Mouse (Mus musculus): ENCODE data around the gene Zfp446. TPM values are rescaled to one million over a fixed set of nuclear protein-coding genes. Genes with fewer than 3 reads are reported as not detected.
A peak's percentile ranks its signal among the peaks of the same experiment; 100 is the strongest.

Zfp446 gene
- polyA plus RNA-seq, 1 experiment from 2014 or later = 4.5 TPM

GRCm38 (mm10) chr7:12954896-12955295 is 22.8 kb upstream of the Zfp446 start:
- no peak for ATAC-seq
- Histone ChIP-seq H3K4me2 (ENCODE audit: low read length) (no peak overlapping the region), H3K4me1 (ENCODE audit: control insufficient read depth, insufficient read depth, low read length) (0 out of 2 replicates have a peak, but pooled peaks cover 3% of the 10 kb centered on the region), H3K27me3 (replicated peaks; ENCODE audit: control insufficient read depth, insufficient read depth, low read length) (no peaks in the 10 kb centered on the region), H3K9ac (ENCODE audit: low read length) (no peak overlapping the region), H3K27ac (ENCODE audit: low read depth, low read length) (no peak overlapping the region), H3K36me3 (ENCODE audit: control insufficient read depth, insufficient read depth, low read length) (no peaks in the 10 kb centered on the region), H3K4me3 (ENCODE audit: low read depth, low read length) (no peak overlapping the region), H3K9me3 (replicated peaks; ENCODE audit: control insufficient read depth, low read length) (no peaks in the 10 kb centered on the region)
- WGBS = 53% methylated on average over 3 of the region's 3 CpGs
- no peak for DNase-seq (ENCODE audit: low spot score)

GRCm38 (mm10) chr7:12957511-12957910 is 20.1 kb upstream of the Zfp446 start:
- no peaks in the 10 kb centered on the region for H3K4me1 ChIP-seq (ENCODE audit: control insufficient read depth, insufficient read depth, low read length)
- H3K4me2 ChIP-seq (ENCODE audit: low read length) = no peak overlapping the region
- H3K9me3 ChIP-seq (replicated peaks; ENCODE audit: control insufficient read depth, low read length) = no peaks in the 10 kb centered on the region
- 68% methylated on average over 5 of the region's 5 CpGs for WGBS
- H3K9ac ChIP-seq (ENCODE audit: low read length) = no peak overlapping the region
- no peak for ATAC-seq
- no peaks in the 10 kb centered on the region for H3K27me3 ChIP-seq (replicated peaks; ENCODE audit: control insufficient read depth, insufficient read depth, low read length)
- DNase-seq (ENCODE audit: low spot score) = no peak
- H3K27ac ChIP-seq (ENCODE audit: low read depth, low read length) = no peak overlapping the region
- H3K4me3 ChIP-seq (ENCODE audit: low read depth, low read length) = no peak overlapping the region
- no peaks in the 10 kb centered on the region for H3K36me3 ChIP-seq (ENCODE audit: control insufficient read depth, insufficient read depth, low read length)

DNA sequence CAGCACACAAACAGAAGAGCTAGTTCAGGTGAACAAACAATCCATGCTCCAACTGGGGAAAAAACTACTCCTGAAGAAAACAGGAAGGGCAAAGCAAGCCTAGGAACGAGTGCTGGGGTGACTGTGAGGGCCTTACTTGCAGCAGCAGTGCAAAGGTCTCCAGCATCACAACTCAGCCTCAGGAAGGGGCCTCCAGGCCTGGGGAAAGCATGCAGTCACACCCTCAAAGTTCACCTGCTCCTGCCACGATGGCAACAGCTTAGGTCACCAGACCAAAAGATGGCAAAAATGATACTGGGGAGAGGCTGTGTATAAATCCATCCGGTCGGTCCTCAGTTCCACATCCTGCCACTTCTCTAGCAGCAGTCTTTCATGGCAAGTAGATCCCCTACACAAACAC is 18.7 kb upstream of the Zfp446 start:
- 84% methylated on average over 4 of the region's 4 CpGs for WGBS
- ATAC-seq = no peak

GRCm38 (mm10) chr7:12959718-12960117 is 17.9 kb upstream of the Zfp446 start:
- Histone ChIP-seq H3K9ac (ENCODE audit: low read length) (no peak overlapping the region), H3K27ac (ENCODE audit: low read depth, low read length) (no peak overlapping the region), H3K4me1 (ENCODE audit: control insufficient read depth, insufficient read depth, low read length) (no peaks in the 10 kb centered on the region), H3K36me3 (ENCODE audit: control insufficient read depth, insufficient read depth, low read length) (no peaks in the 10 kb centered on the region), H3K27me3 (replicated peaks; ENCODE audit: control insufficient read depth, insufficient read depth, low read length) (no peaks in the 10 kb centered on the region), H3K9me3 (replicated peaks; ENCODE audit: control insufficient read depth, low read length) (no peaks in the 10 kb centered on the region), H3K4me2 (ENCODE audit: low read length) (no peak overlapping the region), H3K4me3 (ENCODE audit: low read depth, low read length) (no peak overlapping the region)
- ATAC-seq (no peak), DNase-seq (ENCODE audit: low spot score) (no peak)
- 15% methylated on average over 4 of the region's 4 CpGs for whole genome bisulfite sequencing

More for the DNA sequence above, 18.7 kb upstream of the Zfp446 start:
- H3K9me3 ChIP-seq (replicated peaks; ENCODE audit: control insufficient read depth, low read length) = no peaks in the 10 kb centered on the region
- no peaks in the 10 kb centered on the region for H3K4me1 ChIP-seq (ENCODE audit: control insufficient read depth, insufficient read depth, low read length)
- H3K4me3 ChIP-seq (ENCODE audit: low read depth, low read length) = no peak overlapping the region
- no peak overlapping the region for H3K4me2 ChIP-seq (ENCODE audit: low read length)
- no peak overlapping the region for H3K27ac ChIP-seq (ENCODE audit: low read depth, low read length)
- H3K36me3 ChIP-seq (ENCODE audit: control insufficient read depth, insufficient read depth, low read length) = no peaks in the 10 kb centered on the region
- H3K27me3 ChIP-seq (replicated peaks; ENCODE audit: control insufficient read depth, insufficient read depth, low read length) = no peaks in the 10 kb centered on the region
- no peak overlapping the region for H3K9ac ChIP-seq (ENCODE audit: low read length)
- DNase-seq (ENCODE audit: low spot score) = no peak

- ATAC-seq (peak; percentile 80), DNase-seq (ENCODE audit: low spot score) (peak; percentile 96)
- Histone ChIP-seq H3K4me2 (ENCODE audit: low read length) (peak overlapping the region; percentile 57), H3K4me1 (ENCODE audit: control insufficient read depth, insufficient read depth, low read length) (peaks cover 6% of the 10 kb centered on the region), H3K36me3 (ENCODE audit: control insufficient read depth, insufficient read depth, low read length) (no peaks in the 10 kb centered on the region), H3K9me3 (replicated peaks; ENCODE audit: control insufficient read depth, low read length) (no peaks in the 10 kb centered on the region), H3K9ac (ENCODE audit: low read length) (peak overlapping the region; percentile 68), H3K27ac (ENCODE audit: low read depth, low read length) (peak overlapping the region; percentile 76), H3K27me3 (replicated peaks; ENCODE audit: control insufficient read depth, insufficient read depth, low read length) (no peaks in the 10 kb centered on the region), H3K4me3 (ENCODE audit: low read depth, low read length) (peak overlapping the region; percentile 39)
- WGBS = 2% methylated on average over 29 of the region's 29 CpGs
Measured at GRCm38 (mm10) chr7:12961511-12962141, 16.0 kb upstream of the Zfp446 start.

GRCm38 (mm10) chr7:12965678-12966091 is 12.0 kb upstream of the Zfp446 start, which contains the start of gene Zfp324:
Gene Zfp324, plus strand, starts transcription at chr7:12965838.
- Histone ChIP-seq H3K9ac (ENCODE audit: low read length) (peak within 1 kb of the TSS; percentile 94), H3K27me3 (replicated peaks; ENCODE audit: control insufficient read depth, insufficient read depth, low read length) (no peaks in the 10 kb centered on the region), H3K9me3 (replicated peaks; ENCODE audit: control insufficient read depth, low read length) (no peaks in the 10 kb centered on the region), H3K4me1 (ENCODE audit: control insufficient read depth, insufficient read depth, low read length) (peaks cover 15% of the 10 kb centered on the region), H3K27ac (ENCODE audit: low read depth, low read length) (peak within 1 kb of the TSS; percentile 88), H3K4me3 (ENCODE audit: low read depth, low read length) (peak within 1 kb of the TSS; percentile 83), H3K36me3 (ENCODE audit: control insufficient read depth, insufficient read depth, low read length) (peaks cover 19% of the 10 kb centered on the region), H3K4me2 (ENCODE audit: low read length) (peak within 1 kb of the TSS; percentile 93)
- ATAC-seq (peak; percentile 93), DNase-seq (ENCODE audit: low spot score) (peak; percentile 95)
- WGBS = under 1% methylated on average over 23 of the region's 23 CpGs

DNA sequence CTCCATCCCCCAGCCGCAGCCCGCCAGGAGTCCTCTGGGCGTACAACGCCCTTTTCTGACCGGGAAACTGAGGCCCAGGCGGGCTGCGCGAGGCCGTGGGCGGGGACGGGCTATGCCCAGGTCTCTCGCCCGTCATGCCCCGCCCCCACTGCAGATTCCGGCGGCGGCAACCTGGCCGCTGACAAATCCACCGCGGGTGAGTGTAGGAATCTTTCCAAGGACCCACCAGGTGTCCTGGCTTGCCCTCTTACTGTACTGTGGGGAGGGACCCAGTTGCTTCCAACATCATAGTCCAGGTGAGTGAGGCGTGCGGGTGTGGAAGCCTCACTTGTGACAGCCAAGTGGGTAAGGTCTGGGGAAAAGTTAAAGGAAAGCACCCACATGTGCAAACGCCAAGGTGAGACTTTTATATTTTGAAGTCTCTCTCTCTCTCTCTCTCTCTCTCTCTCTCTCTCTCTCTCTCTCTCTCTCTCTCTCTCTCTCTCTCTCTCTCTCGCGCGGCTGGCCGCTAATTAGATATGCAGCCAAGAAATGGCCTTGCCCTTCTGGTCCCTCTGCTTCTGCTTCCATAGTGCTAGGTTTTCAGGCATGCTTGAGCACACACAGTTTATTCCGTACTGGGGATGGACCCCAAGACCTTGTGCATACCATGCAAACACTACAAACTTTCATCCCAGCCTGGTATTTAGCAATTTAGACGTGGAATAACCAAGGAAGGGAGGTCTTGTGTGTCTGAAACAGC is 11.4 kb upstream of the Zfp446 start:
- H3K4me3 ChIP-seq (ENCODE audit: low read depth, low read length) = peak overlapping the region; percentile 83
- H3K27me3 ChIP-seq (replicated peaks; ENCODE audit: control insufficient read depth, insufficient read depth, low read length) = no peaks in the 10 kb centered on the region
- peak overlapping the region; percentile 88 for H3K27ac ChIP-seq (ENCODE audit: low read depth, low read length)
- H3K4me2 ChIP-seq (ENCODE audit: low read length) = peak overlapping the region; percentile 93
- H3K9me3 ChIP-seq (replicated peaks; ENCODE audit: control insufficient read depth, low read length) = no peaks in the 10 kb centered on the region
- H3K9ac ChIP-seq (ENCODE audit: low read length) = peak overlapping the region; percentile 94
- H3K36me3 ChIP-seq (ENCODE audit: control insufficient read depth, insufficient read depth, low read length) = peaks cover 25% of the 10 kb centered on the region
- peak; percentile 60 for ATAC-seq
- under 1% methylated on average over 26 of the region's 29 CpGs for WGBS
- peaks cover 15% of the 10 kb centered on the region for H3K4me1 ChIP-seq (ENCODE audit: control insufficient read depth, insufficient read depth, low read length)
- DNase-seq (ENCODE audit: low spot score) = peak; percentile 43

- Histone ChIP-seq H3K9me3 (replicated peaks; ENCODE audit: control insufficient read depth, low read length) (no peaks in the 10 kb centered on the region), H3K36me3 (ENCODE audit: control insufficient read depth, insufficient read depth, low read length) (peaks cover 46% of the 10 kb centered on the region), H3K4me3 (ENCODE audit: low read depth, low read length) (no peak overlapping the region), H3K27ac (ENCODE audit: low read depth, low read length) (no peak overlapping the region), H3K27me3 (replicated peaks; ENCODE audit: control insufficient read depth, insufficient read depth, low read length) (no peaks in the 10 kb centered on the region), H3K9ac (ENCODE audit: low read length) (no peak overlapping the region), H3K4me2 (ENCODE audit: low read length) (no peak overlapping the region), H3K4me1 (ENCODE audit: control insufficient read depth, insufficient read depth, low read length) (peaks cover 10% of the 10 kb centered on the region; the same call in 1 of the 2 replicates)
- DNase-seq (ENCODE audit: low spot score) (no peak), ATAC-seq (no peak)
- WGBS = 94% methylated on average over 25 of the region's 25 CpGs
Measured at GRCm38 (mm10) chr7:12970906-12971305, 6.7 kb upstream of the Zfp446 start.

All from forebrain, embryonic 14.5 days (tissue).